Mouse (Mus musculus) heart, embryonic 11.5 days (tissue): ENCODE data around the gene Denr. TPM values are rescaled to one million over a fixed set of nuclear protein-coding genes. Genes with fewer than 3 reads are reported as not detected.

Experiments used
- ATAC-seq: fragments of 200-750 bp; cut with Nextera tagmentation; replicated peaks from 2 replicates; pipeline ENCODE4 v1.8.0; 2017; ENCODE audit warnings: moderate library complexity; ENCODE audit not compliant: insufficient number of reproducible peaks, low FRiP score, low TSS enrichment
- H3K27ac ChIP-seq: fragments of 300-500 bp; sonication (generic); 2 replicates; pipeline ENCODE4 v1.5.1; 2014; ENCODE audit warnings: mild to moderate bottlenecking, low read depth, low read length
- H3K27me3 ChIP-seq: fragments of 300-500 bp; sonication (generic); 2 replicates; pipeline ENCODE4 v1.6.1; 2014; ENCODE audit warnings: mild to moderate bottlenecking, low read length, mixed read lengths; ENCODE audit not compliant: control insufficient read depth, insufficient read depth
- H3K36me3 ChIP-seq: fragments of 300-500 bp; sonication (generic); 2 replicates; pipeline ENCODE4 v1.6.1; 2014; ENCODE audit warnings: mild to moderate bottlenecking, low read length, moderate library complexity, mixed read lengths; ENCODE audit not compliant: control insufficient read depth, insufficient read depth
- H3K4me1 ChIP-seq: fragments of 300-500 bp; sonication (generic); 2 replicates; pipeline ENCODE4 v1.6.1; 2014; ENCODE audit warnings: low read length; ENCODE audit not compliant: control insufficient read depth, insufficient read depth
- H3K4me2 ChIP-seq: fragments of 300-500 bp; sonication (generic); 2 replicates; pipeline ENCODE4 v1.6.1; 2014; ENCODE audit warnings: mild to moderate bottlenecking, moderate library complexity
- H3K4me3 ChIP-seq: fragments of 300-500 bp; sonication (generic); 2 replicates; pipeline ENCODE4 v1.5.1; 2014; ENCODE audit warnings: low read depth, low read length
- H3K9ac ChIP-seq: fragments of 300-500 bp; sonication (generic); 2 replicates; pipeline ENCODE4 v1.6.1; 2014; ENCODE audit warnings: mild to moderate bottlenecking, low read depth, low read length, moderate library complexity
- H3K9me3 ChIP-seq: fragments of 300-500 bp; sonication (generic); replicated peaks from 2 replicates; pipeline ENCODE4 v1.6.1; 2016; ENCODE audit warnings: low read length; ENCODE audit not compliant: control insufficient read depth
- WGBS: fragments of 180-500 bp; shearing (Covaris S2); extraction: QIAGEN DNeasy Blood & Tissue Kit; methylation state at CpG from one replicate; pipeline ENCODE4 v1.1.7; 2014; ENCODE audit not compliant: insufficient replicate concordance; 5-methylcytosine and 5-hydroxymethylcytosine counted together
- polyA plus RNA-seq: library from polyadenylated mRNA; unstranded; fragments of >200 nt; fragmentation: Nextera tagmentation; extraction: Ambion mirVana; gene quantifications from 2 replicates; pipeline ENCODE4 v1.2.1, GENCODE M21; 2014

Denr gene
- 104 and 110 TPM in 2 replicates for polyA plus RNA-seq

DNA sequence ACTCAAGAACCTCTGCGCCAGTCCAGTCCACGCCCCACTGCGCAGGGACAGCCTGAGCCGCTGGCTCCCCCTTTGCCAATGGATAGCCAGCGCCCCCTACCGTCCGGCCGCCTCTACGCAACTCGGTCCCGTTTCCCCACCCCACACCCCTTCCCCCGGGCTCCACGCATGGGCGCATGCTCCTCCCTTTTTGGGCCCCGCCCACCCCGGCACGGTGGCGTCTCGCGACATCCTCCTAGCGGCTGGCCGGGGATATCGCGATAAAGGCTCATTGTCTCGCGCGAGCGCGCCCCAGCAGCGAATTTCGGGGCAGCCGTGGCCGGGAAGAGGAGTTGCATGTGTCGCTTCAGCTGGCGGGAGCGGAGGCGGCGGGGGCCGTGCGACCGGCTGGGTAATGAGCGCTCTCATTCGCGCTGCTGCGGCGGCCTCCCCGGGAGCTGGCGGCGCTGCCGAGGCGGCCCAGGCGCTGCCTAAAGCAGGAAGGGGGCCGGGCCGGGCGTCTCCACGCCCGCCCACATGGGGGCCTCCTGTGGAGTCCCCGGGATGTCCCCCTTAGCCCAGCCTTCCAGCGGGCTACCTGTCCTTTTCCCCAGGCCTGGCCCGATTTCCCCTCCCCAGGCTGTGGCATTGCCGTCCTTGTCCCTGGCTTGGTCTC, at the start of gene Denr:
Denr (plus strand) TSS at position 200 of the 655 bp plus-strand sequence.
- peak; percentile 91 for ATAC-seq

GRCm38 (mm10) chr5:123858798-123859197, 48.2 kb upstream of the Denr start:
- Histone ChIP-seq H3K36me3 (no peaks in the 10 kb centered on the region), H3K9ac (no peak overlapping the region), H3K4me3 (no peak overlapping the region), H3K4me1 (no peaks in the 10 kb centered on the region), H3K27me3 (no peaks in the 10 kb centered on the region), H3K9me3 (no peaks in the 10 kb centered on the region), H3K4me2 (no peak overlapping the region), H3K27ac (no peak overlapping the region)
- WGBS: 68% methylated on average over 11 of the region's 11 CpGs
- ATAC-seq: no peak

More for the DNA sequence above, at the start of gene Denr:
- no peaks in the 10 kb centered on the region for H3K27me3 ChIP-seq
- no peaks in the 10 kb centered on the region for H3K9me3 ChIP-seq
- peaks cover 12% of the 10 kb centered on the region for H3K4me1 ChIP-seq
- H3K4me3 ChIP-seq: peak within 1 kb of the TSS; percentile 84
- H3K4me2 ChIP-seq: peak within 1 kb of the TSS; percentile 98
- under 1% methylated on average over 61 of the region's 61 CpGs for WGBS
- H3K36me3 ChIP-seq: peaks cover 14% of the 10 kb centered on the region
- peak within 1 kb of the TSS; percentile 89 for H3K27ac ChIP-seq
- peak within 1 kb of the TSS; percentile 99 for H3K9ac ChIP-seq

GRCm38 (mm10) chr5:123862374-123863350, 44.3 kb upstream of the Denr start:
- no peaks in the 10 kb centered on the region for H3K36me3 ChIP-seq
- H3K4me3 ChIP-seq: no peak overlapping the region
- 72% methylated on average over 15 of the region's 15 CpGs for WGBS
- H3K9ac ChIP-seq: no peak overlapping the region
- no peaks in the 10 kb centered on the region for H3K4me1 ChIP-seq
- ATAC-seq: no peak
- no peak overlapping the region for H3K4me2 ChIP-seq
- H3K27me3 ChIP-seq: no peaks in the 10 kb centered on the region
- H3K27ac ChIP-seq: no peak overlapping the region
- no peaks in the 10 kb centered on the region for H3K9me3 ChIP-seq

DNA sequence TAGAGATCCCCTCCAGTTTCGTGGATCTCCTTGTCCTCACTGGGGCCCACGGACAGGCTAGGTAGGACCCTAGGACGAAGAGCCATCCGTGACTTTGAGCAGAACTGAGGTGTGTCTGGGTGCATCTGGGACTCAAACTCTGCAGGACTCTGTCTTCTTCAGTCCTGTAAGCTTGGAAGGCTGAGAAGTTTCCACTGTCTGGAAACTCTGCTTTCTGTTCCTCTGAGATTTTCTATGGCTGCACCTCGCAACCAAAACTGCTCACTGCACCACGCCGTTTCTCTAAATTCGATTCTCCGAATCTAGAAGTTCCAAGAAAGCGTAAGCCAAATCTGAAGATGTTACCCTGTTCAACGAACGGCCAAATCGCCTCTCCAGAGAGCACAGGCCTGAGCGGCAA, 43.0 kb upstream of the Denr start:
- Histone ChIP-seq H3K4me2 (no peak overlapping the region), H3K27ac (no peak overlapping the region), H3K36me3 (no peaks in the 10 kb centered on the region), H3K4me1 (no peaks in the 10 kb centered on the region), H3K9ac (no peak overlapping the region), H3K9me3 (no peaks in the 10 kb centered on the region), H3K27me3 (no peaks in the 10 kb centered on the region), H3K4me3 (no peak overlapping the region)
- no peak for ATAC-seq
- 82% methylated on average over 14 of the region's 14 CpGs for WGBS

- Histone ChIP-seq H3K27ac (no peak within 1 kb of the TSS), H3K4me1 (no peaks in the 10 kb centered on the region), H3K27me3 (no peaks in the 10 kb centered on the region), H3K4me2 (no peak within 1 kb of the TSS), H3K36me3 (no peaks in the 10 kb centered on the region), H3K9ac (no peak within 1 kb of the TSS), H3K9me3 (no peaks in the 10 kb centered on the region), H3K4me3 (no peak within 1 kb of the TSS)
- WGBS: 74% methylated on average over 12 of the region's 12 CpGs
- no peak for ATAC-seq
These were observed 41.6 kb upstream of the Denr start, which contains the start of gene Hcar2 for GRCm38 (mm10) chr5:123865365-123865764. Gene Hcar2, minus strand, starts transcription at chr5:123865499.

DNA sequence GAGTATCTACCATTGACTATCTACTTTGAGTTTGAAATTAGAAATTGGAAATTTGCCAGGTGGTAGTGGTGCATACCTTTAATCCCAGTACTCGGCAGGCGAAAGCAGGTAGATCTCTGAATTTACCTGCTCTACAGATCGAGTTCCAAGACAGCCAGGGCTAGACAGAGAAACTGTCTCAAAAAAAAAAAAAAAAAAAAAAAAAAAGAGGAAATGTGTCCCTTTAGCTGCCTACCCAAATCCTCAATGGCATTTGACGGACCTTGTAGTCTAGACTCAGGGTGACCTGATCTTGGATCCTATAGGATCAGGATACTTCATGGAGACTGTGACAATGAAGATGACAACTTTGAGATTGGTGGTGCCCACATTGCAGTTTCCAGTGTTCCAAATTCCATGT, 40.5 kb upstream of the Denr start:
- WGBS: 79% methylated on average over 4 of the region's 4 CpGs
- H3K4me1 ChIP-seq: no peaks in the 10 kb centered on the region
- no peaks in the 10 kb centered on the region for H3K9me3 ChIP-seq
- no peaks in the 10 kb centered on the region for H3K36me3 ChIP-seq
- H3K9ac ChIP-seq: no peak overlapping the region
- H3K4me2 ChIP-seq: no peak overlapping the region
- H3K27ac ChIP-seq: no peak overlapping the region
- no peak overlapping the region for H3K4me3 ChIP-seq
- ATAC-seq: no peak
- H3K27me3 ChIP-seq: no peaks in the 10 kb centered on the region

- Histone ChIP-seq H3K4me3 (no peak overlapping the region), H3K4me1 (no peaks in the 10 kb centered on the region), H3K9ac (no peak overlapping the region), H3K4me2 (no peak overlapping the region), H3K27ac (no peak overlapping the region), H3K27me3 (no peaks in the 10 kb centered on the region), H3K36me3 (no peaks in the 10 kb centered on the region), H3K9me3 (no peaks in the 10 kb centered on the region)
- no peak for ATAC-seq
- WGBS: 81% methylated on average over 4 of the region's 4 CpGs
These were observed 37.4 kb upstream of the Denr start for GRCm38 (mm10) chr5:123869615-123870014.

- no peaks in the 10 kb centered on the region for H3K4me1 ChIP-seq
- H3K27ac ChIP-seq: no peak overlapping the region
- H3K9ac ChIP-seq: no peak overlapping the region
- no peaks in the 10 kb centered on the region for H3K9me3 ChIP-seq
- H3K27me3 ChIP-seq: no peaks in the 10 kb centered on the region
- H3K4me3 ChIP-seq: no peak overlapping the region
- no peak for ATAC-seq
- H3K36me3 ChIP-seq: no peaks in the 10 kb centered on the region
- WGBS: 79% methylated on average over 5 of the region's 5 CpGs
- no peak overlapping the region for H3K4me2 ChIP-seq
These were observed 32.8 kb upstream of the Denr start for GRCm38 (mm10) chr5:123874177-123874576.
